Mouse (Mus musculus): ENCODE data around the gene Cisd2. TPM values are rescaled to one million over a fixed set of nuclear protein-coding genes. Genes with fewer than 3 reads are reported as not detected.

Gene Cisd2
- polyA plus RNA-seq, 1 experiment = 6.5 TPM

DNA sequence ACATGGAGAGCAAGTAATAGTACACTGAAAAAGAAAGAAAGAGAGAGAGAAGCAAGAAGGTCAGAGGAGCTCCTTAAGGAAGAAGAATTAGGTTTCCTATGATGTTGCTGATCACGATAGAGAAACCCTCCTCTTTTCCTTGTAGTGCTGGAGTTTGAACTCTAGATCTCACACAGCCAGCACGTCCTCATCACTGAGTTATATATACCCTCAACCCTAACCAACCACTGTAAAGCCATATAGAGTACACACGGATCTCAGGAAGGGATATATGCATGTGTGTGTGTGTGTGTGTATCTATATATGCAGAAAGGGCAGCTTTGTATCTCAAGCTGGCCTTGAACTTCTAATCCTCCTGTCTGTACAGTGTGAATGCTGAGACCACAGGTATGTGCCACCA, 6.5 kb downstream of the Cisd2 start:
- Histone ChIP-seq H3K36me3 (ENCODE audit: control insufficient read depth, insufficient read depth, low read length) (no peaks in the 10 kb centered on the region), H3K4me3 (ENCODE audit: control insufficient read depth, low read depth, low read length) (no peak overlapping the region), H3K27me3 (ENCODE audit: control insufficient read depth, insufficient read depth, low read length) (no peaks in the 10 kb centered on the region), H3K27ac (ENCODE audit: control insufficient read depth, insufficient read depth, low read depth, low read length) (no peak overlapping the region), H3K4me1 (ENCODE audit: control insufficient read depth, insufficient read depth, low read length) (peaks cover under 1% of the 10 kb centered on the region; the same call in 1 of the 2 replicates)
- TF ChIP-seq POLR2A (IDR thresholded peaks at IDR 0.05; ENCODE audit: control insufficient read depth, low read depth, low read length) (no peak), CTCF (IDR thresholded peaks at IDR 0.05; ENCODE audit: control insufficient read depth, insufficient read depth, insufficient replicate concordance, low read depth, low read length) (no peak)

- no peaks in the 10 kb centered on the region for H3K36me3 ChIP-seq (ENCODE audit: control insufficient read depth, insufficient read depth, low read length)
- no peak overlapping the region for H3K27ac ChIP-seq (ENCODE audit: control insufficient read depth, insufficient read depth, low read depth, low read length)
- no peaks in the 10 kb centered on the region for H3K27me3 ChIP-seq (ENCODE audit: control insufficient read depth, insufficient read depth, low read length)
- H3K4me3 ChIP-seq (ENCODE audit: control insufficient read depth, low read depth, low read length) = peak overlapping the region; percentile 27
- TF ChIP-seq CTCF (IDR thresholded peaks at IDR 0.05; ENCODE audit: control insufficient read depth, insufficient read depth, insufficient replicate concordance, low read depth, low read length) (no peak), POLR2A (IDR thresholded peaks at IDR 0.05; ENCODE audit: control insufficient read depth, low read depth, low read length) (no peak)
- peaks cover 3% of the 10 kb centered on the region for H3K4me1 ChIP-seq (ENCODE audit: control insufficient read depth, insufficient read depth, low read length)
Measured at GRCm38 (mm10) chr3:135411824-135412223, 11.9 kb downstream of the Cisd2 start.

- Histone ChIP-seq H3K4me3 (ENCODE audit: control insufficient read depth, low read depth, low read length) (peak overlapping the region; percentile 67), H3K4me1 (ENCODE audit: control insufficient read depth, insufficient read depth, low read length) (peaks cover 3% of the 10 kb centered on the region), H3K27ac (ENCODE audit: control insufficient read depth, insufficient read depth, low read depth, low read length) (no peak overlapping the region), H3K36me3 (ENCODE audit: control insufficient read depth, insufficient read depth, low read length) (no peaks in the 10 kb centered on the region), H3K27me3 (ENCODE audit: control insufficient read depth, insufficient read depth, low read length) (no peaks in the 10 kb centered on the region)
- TF ChIP-seq POLR2A (IDR thresholded peaks at IDR 0.05; ENCODE audit: control insufficient read depth, low read depth, low read length) = no peak; the same call in 1 of the 2 replicates
- TF ChIP-seq CTCF (IDR thresholded peaks at IDR 0.05; ENCODE audit: control insufficient read depth, insufficient read depth, insufficient replicate concordance, low read depth, low read length) = no peak
Measured at GRCm38 (mm10) chr3:135411056-135411455, 12.7 kb downstream of the Cisd2 start.

DNA sequence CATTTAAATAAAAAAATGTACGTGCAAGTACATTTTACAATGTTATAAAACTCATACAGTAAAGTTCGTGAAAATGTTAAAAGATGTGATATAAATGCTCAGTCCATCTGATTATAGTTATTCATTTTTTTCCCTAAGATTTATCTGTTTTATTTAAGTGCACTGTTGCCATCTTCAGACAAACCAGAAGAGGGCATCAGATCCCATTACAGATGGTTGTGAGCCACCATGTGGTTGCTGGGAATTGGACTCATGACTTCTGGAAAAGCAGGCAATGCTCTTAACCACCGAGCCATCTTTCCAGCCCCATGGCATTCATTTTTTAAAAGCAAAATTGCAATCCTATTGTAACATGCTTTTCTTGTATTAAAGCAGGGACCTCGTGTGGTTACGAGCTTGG, 14.5 kb downstream of the Cisd2 start:
- H3K27ac ChIP-seq (ENCODE audit: control insufficient read depth, insufficient read depth, low read depth, low read length) = no peak overlapping the region
- H3K4me1 ChIP-seq (ENCODE audit: control insufficient read depth, insufficient read depth, low read length) = peaks cover 3% of the 10 kb centered on the region
- H3K27me3 ChIP-seq (ENCODE audit: control insufficient read depth, insufficient read depth, low read length) = no peaks in the 10 kb centered on the region
- H3K36me3 ChIP-seq (ENCODE audit: control insufficient read depth, insufficient read depth, low read length) = no peaks in the 10 kb centered on the region
- TF ChIP-seq POLR2A (IDR thresholded peaks at IDR 0.05; ENCODE audit: control insufficient read depth, low read depth, low read length) = no peak
- no peak for TF ChIP-seq CTCF (IDR thresholded peaks at IDR 0.05; ENCODE audit: control insufficient read depth, insufficient read depth, insufficient replicate concordance, low read depth, low read length)
- H3K4me3 ChIP-seq (ENCODE audit: control insufficient read depth, low read depth, low read length) = no peak overlapping the region

GRCm38 (mm10) chr3:135407351-135407750, 16.4 kb downstream of the Cisd2 start:
- Histone ChIP-seq H3K36me3 (ENCODE audit: control insufficient read depth, insufficient read depth, low read length) (no peaks in the 10 kb centered on the region), H3K4me3 (ENCODE audit: control insufficient read depth, low read depth, low read length) (no peak overlapping the region), H3K27ac (ENCODE audit: control insufficient read depth, insufficient read depth, low read depth, low read length) (no peak overlapping the region), H3K27me3 (ENCODE audit: control insufficient read depth, insufficient read depth, low read length) (no peaks in the 10 kb centered on the region), H3K4me1 (ENCODE audit: control insufficient read depth, insufficient read depth, low read length) (peaks cover 6% of the 10 kb centered on the region)
- TF ChIP-seq POLR2A (IDR thresholded peaks at IDR 0.05; ENCODE audit: control insufficient read depth, low read depth, low read length) (no peak), CTCF (IDR thresholded peaks at IDR 0.05; ENCODE audit: control insufficient read depth, insufficient read depth, insufficient replicate concordance, low read depth, low read length) (no peak)

GRCm38 (mm10) chr3:135404599-135404998, 19.1 kb downstream of the Cisd2 start:
- no peak overlapping the region for H3K4me3 ChIP-seq (ENCODE audit: control insufficient read depth, low read depth, low read length)
- H3K36me3 ChIP-seq (ENCODE audit: control insufficient read depth, insufficient read depth, low read length) = no peaks in the 10 kb centered on the region
- H3K27me3 ChIP-seq (ENCODE audit: control insufficient read depth, insufficient read depth, low read length) = no peaks in the 10 kb centered on the region
- peaks cover 2% of the 10 kb centered on the region for H3K4me1 ChIP-seq (ENCODE audit: control insufficient read depth, insufficient read depth, low read length)
- TF ChIP-seq POLR2A (IDR thresholded peaks at IDR 0.05; ENCODE audit: control insufficient read depth, low read depth, low read length) = no peak
- TF ChIP-seq CTCF (IDR thresholded peaks at IDR 0.05; ENCODE audit: control insufficient read depth, insufficient read depth, insufficient replicate concordance, low read depth, low read length) = no peak
- no peak overlapping the region for H3K27ac ChIP-seq (ENCODE audit: control insufficient read depth, insufficient read depth, low read depth, low read length)

DNA sequence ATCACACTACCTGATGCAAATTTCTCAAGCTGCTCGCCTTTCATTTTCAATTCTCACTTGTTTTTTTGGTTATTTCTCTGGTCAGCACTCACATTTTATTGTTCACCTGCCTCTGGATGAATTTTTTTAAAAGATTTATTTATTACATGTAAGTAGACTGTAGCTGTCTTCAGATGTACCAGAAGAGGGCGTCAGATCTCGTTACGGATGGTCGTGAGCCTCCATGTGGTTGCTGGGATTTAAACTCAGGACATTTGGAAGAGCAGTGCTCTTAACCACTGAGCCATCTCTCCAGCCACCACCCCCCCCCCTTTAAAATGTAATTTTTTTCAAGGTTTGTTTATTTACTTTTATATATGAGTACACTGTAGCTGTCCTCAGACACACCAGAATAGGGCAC, 19.9 kb downstream of the Cisd2 start:
- Histone ChIP-seq H3K27ac (ENCODE audit: control insufficient read depth, insufficient read depth, low read depth, low read length) (no peak overlapping the region), H3K4me3 (ENCODE audit: control insufficient read depth, low read depth, low read length) (no peak overlapping the region), H3K36me3 (ENCODE audit: control insufficient read depth, insufficient read depth, low read length) (no peaks in the 10 kb centered on the region), H3K27me3 (ENCODE audit: control insufficient read depth, insufficient read depth, low read length) (no peaks in the 10 kb centered on the region), H3K4me1 (ENCODE audit: control insufficient read depth, insufficient read depth, low read length) (peaks cover 2% of the 10 kb centered on the region)
- no peak for TF ChIP-seq POLR2A (IDR thresholded peaks at IDR 0.05; ENCODE audit: control insufficient read depth, low read depth, low read length)
- TF ChIP-seq CTCF (IDR thresholded peaks at IDR 0.05; ENCODE audit: control insufficient read depth, insufficient read depth, insufficient replicate concordance, low read depth, low read length) = no peak

DNA sequence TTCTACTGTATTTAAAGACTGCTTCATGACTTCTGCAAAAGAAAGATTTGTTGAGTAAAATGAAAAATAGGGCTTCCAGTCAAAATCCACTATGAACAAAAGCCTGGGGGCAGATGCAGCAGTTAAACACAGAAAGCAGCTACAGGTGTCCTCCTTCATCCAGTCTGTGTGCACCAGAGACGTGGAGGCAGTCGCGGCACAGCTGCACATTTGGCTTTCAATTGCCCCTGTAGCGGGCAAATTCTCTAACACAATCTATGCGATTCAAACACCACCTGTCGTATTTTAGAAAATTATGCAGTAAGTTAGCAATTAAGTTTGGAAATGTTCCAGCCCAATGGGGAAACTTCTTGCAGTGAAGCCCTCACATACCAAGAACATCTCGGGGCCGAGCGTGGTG, 20.5 kb downstream of the Cisd2 start:
- Histone ChIP-seq H3K27me3 (ENCODE audit: control insufficient read depth, insufficient read depth, low read length) (no peaks in the 10 kb centered on the region), H3K36me3 (ENCODE audit: control insufficient read depth, insufficient read depth, low read length) (no peaks in the 10 kb centered on the region), H3K27ac (ENCODE audit: control insufficient read depth, insufficient read depth, low read depth, low read length) (no peak overlapping the region), H3K4me1 (ENCODE audit: control insufficient read depth, insufficient read depth, low read length) (peaks cover 2% of the 10 kb centered on the region), H3K4me3 (ENCODE audit: control insufficient read depth, low read depth, low read length) (no peak overlapping the region)
- TF ChIP-seq POLR2A (IDR thresholded peaks at IDR 0.05; ENCODE audit: control insufficient read depth, low read depth, low read length) (no peak), CTCF (IDR thresholded peaks at IDR 0.05; ENCODE audit: control insufficient read depth, insufficient read depth, insufficient replicate concordance, low read depth, low read length) (no peak)

Data from testis, adult 2 months (tissue).